Mouse (Mus musculus): ENCODE data around the gene Gdf15. TPM values are rescaled to one million over a fixed set of nuclear protein-coding genes. Genes with fewer than 3 reads are reported as not detected.

Gene Gdf15
- total and polyA plus RNA-seq, 3 experiments = 0.15 to 0.63 TPM; not detected in 1

DNA sequence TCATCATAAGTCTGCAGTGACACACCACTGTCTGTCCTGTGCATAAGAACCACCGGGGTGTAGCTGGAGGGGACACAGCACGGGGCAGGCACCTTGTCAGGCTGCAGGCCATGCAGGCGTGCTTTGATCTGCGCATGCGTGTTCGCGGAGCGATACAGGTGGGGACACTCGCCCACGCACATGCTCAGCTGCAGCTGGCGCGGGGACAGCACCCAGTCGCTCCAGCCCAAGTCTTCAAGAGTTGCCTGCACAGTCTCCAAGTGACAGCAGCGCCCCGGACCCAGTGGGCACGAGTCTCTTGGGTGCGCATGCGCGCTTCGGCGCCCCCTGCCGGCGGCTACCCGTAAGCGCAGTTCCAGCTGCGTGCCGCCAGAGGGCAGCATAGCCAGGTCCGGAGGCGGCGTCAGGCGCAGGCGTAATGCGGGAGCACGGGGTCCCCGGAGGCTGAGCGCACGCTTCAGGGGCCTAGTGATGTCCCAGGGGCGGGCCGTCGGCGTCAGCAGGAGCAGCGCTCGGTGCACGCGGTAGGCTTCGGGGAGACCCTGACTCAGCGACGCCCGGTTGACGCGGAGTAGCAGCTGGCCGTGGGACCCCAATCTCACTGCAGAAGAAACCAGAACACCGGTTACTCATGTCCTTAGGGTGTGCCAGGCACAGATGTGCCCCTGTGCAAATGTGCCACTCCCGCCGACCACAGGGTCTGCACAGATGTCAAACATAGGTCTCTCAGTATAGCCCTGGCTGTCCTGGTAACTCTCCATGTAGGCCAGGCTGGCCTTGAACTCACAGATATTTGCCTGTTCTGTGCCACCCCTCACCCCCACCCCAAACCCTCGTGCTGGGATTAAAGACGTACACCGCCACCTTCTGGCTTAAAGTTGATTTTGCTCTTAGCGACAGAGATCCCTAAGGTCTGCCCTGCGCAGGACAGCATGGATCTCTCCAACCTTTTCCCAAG lies 2.4 kb downstream of the Gdf15 start (continued):
- peak; percentile 90 for TF ChIP-seq MAZ (IDR thresholded peaks at IDR 0.05; ENCODE audit: low read depth, low read length)
- peak; percentile 93 for TF ChIP-seq NRF1 (IDR thresholded peaks at IDR 0.05; ENCODE audit: insufficient read depth, low read depth, low read length, poor library complexity, severe bottlenecking)
- peak; percentile 89 for TF ChIP-seq MAX (IDR thresholded peaks at IDR 0.05; ENCODE audit: low read length)
- peak; percentile 73 for TF ChIP-seq RAD21 (IDR thresholded peaks at IDR 0.05; ENCODE audit: low read depth, low read length)
- no peak for TF ChIP-seq USF2 (IDR thresholded peaks at IDR 0.05; ENCODE audit: borderline replicate concordance in 1 of 2, insufficient read depth in 1 of 2, low read depth in 1 of 2, low read length in 2 of 2)
- TF ChIP-seq E2F4 (IDR thresholded peaks at IDR 0.05; ENCODE audit: borderline replicate concordance, low read depth, low read length) = no peak
- no peak for TF ChIP-seq GATA1 (IDR thresholded peaks at IDR 0.05; ENCODE audit: low read depth, low read length)

DNA sequence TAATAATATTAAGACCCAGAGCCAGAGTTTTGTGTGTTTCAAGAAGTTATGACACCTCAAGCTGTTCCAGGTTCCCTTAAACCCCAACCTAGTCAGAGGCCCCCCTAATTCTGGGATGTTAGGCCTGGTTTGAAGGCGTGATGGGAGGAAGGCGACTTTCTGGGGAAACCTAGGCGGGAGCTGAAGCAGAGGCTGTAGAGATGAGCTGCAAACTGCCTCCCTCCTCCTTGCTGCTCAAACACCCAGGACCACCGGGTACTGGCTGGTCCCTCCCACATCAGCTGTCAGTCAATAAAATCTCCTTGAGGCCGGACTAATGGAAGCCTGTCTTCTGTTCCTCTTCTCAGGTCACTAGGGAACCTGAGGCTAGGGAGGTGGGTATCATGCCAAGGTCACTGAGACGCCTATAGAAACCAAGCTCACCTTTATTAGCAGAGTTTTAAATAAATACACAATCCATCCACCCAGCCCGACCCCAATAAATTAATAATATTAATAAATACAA lies 3.2 kb downstream of the Gdf15 start:
- peak overlapping the region; percentile 40; the same call in 1 of the 2 replicates for H3K9ac ChIP-seq (ENCODE audit: control insufficient read depth, low read depth, low read length, poor library complexity, severe bottlenecking)
- peaks cover 2 to 14% of the 10 kb centered on the region in 2 experiments; a peak in 3 of 4 replicates for H3K4me1 ChIP-seq (ENCODE audit: control insufficient read depth in 1 of 2, insufficient read depth in 2 of 2, low read length in 2 of 2)
- no peaks in the 10 kb centered on the region for H3K27me3 ChIP-seq (ENCODE audit: control insufficient read depth in 1 of 2, insufficient read depth in 2 of 2, low read length in 2 of 2)
- H3K4me3 ChIP-seq (ENCODE audit: control insufficient read depth in 1 of 2, insufficient read depth in 1 of 2, low read depth in 2 of 2, low read length in 2 of 2) = no peak overlapping the region; a peak in 1 of 4 replicates
- H3K79me2 ChIP-seq (ENCODE audit: control insufficient read depth, insufficient read depth, low read length, poor library complexity) = no peaks in the 10 kb centered on the region; the same call in 1 of the 2 replicates
- TF ChIP-seq TBP (IDR thresholded peaks at IDR 0.05; ENCODE audit: low read depth, low read length) = no peak
- TF ChIP-seq TAL1 (IDR thresholded peaks at IDR 0.05; ENCODE audit: low read length) = no peak
- no peak for TF ChIP-seq ELF1 (IDR thresholded peaks at IDR 0.05; ENCODE audit: low read depth, low read length)
- TF ChIP-seq MYB (IDR thresholded peaks at IDR 0.05; ENCODE audit: low read depth, low read length) = no peak
- no peak for TF ChIP-seq USF1 (IDR thresholded peaks at IDR 0.05; ENCODE audit: low read depth, low read length)
- no peak for TF ChIP-seq CTCF (IDR thresholded peaks at IDR 0.05 in 2 of 3, conservative IDR thresholded peaks at IDR 0.05 in 1 of 3; ENCODE audit: control insufficient read depth in 1 of 3, insufficient read depth in 1 of 3, low read depth in 2 of 3, low read length in 3 of 3, poor library complexity in 1 of 3, severe bottlenecking in 1 of 3)
- no peak for TF ChIP-seq GATA1 (IDR thresholded peaks at IDR 0.05; ENCODE audit: low read depth, low read length)
- TF ChIP-seq MYC (IDR thresholded peaks at IDR 0.05; ENCODE audit: low read depth, low read length) = no peak
- no peak for TF ChIP-seq USF2 (IDR thresholded peaks at IDR 0.05; ENCODE audit: borderline replicate concordance in 1 of 2, insufficient read depth in 1 of 2, low read depth in 1 of 2, low read length in 2 of 2)
- no peak for TF ChIP-seq CHD2 (IDR thresholded peaks at IDR 0.05; ENCODE audit: low read length)
- TF ChIP-seq ZMIZ1 (IDR thresholded peaks at IDR 0.05; ENCODE audit: low read depth, low read length) = no peak
- no peak for TF ChIP-seq UBTF (IDR thresholded peaks at IDR 0.05; ENCODE audit: borderline replicate concordance, insufficient read depth, low read depth, low read length)
- no peak for TF ChIP-seq MEF2A (IDR thresholded peaks at IDR 0.05; ENCODE audit: extremely low read depth, insufficient replicate concordance, low read depth, low read length, poor library complexity, severe bottlenecking)
- no peak for TF ChIP-seq POLR2A (IDR thresholded peaks at IDR 0.05; ENCODE audit: control insufficient read depth in 1 of 2, insufficient read depth in 1 of 2, low read depth in 1 of 2, low read length in 2 of 2, poor library complexity in 1 of 2)
- TF ChIP-seq MAX (IDR thresholded peaks at IDR 0.05; ENCODE audit: low read length) = no peak
- DNase-seq (ENCODE audit: low read depth, low spot score) = no peak
- no peak overlapping the region for H3K27ac ChIP-seq (ENCODE audit: control insufficient read depth, low read depth, low read length)
- peaks cover 0 to 2% of the 10 kb centered on the region in 2 experiments; a peak in 1 of 4 replicates for H3K36me3 ChIP-seq (ENCODE audit: control insufficient read depth in 1 of 2, insufficient read depth in 2 of 2, low read length in 2 of 2)
- no peaks in the 10 kb centered on the region for H3K9me3 ChIP-seq (replicated peaks; ENCODE audit: insufficient read depth, low read length)

Measured in MEL (cell line).